Mouse (Mus musculus): ENCODE data around the gene Safb2. TPM values are rescaled to one million over a fixed set of nuclear protein-coding genes. Genes with fewer than 3 reads are reported as not detected.
A peak's percentile ranks its signal among the peaks of the same experiment; 100 is the strongest.
"Not testable (repeated sequence)": the region's sequence is repeated elsewhere in the genome, so short reads cannot be mapped to it uniquely, and the experiment has no call there.

Safb2 gene
- polyA plus RNA-seq (2012; fragmentation: generic; extraction: Trizol), result 45.1 TPM
- long read RNA-seq, experiment 1, partial matches to known transcripts, result 13 of 19 reads
- long read RNA-seq, experiment 1, other reads (novel, unspliced or antisense), result 2 of 19 reads
- long read RNA-seq, experiment 2, transcript Safb2-201 (21 exons, 3,277 nt), result major isoform, 25 of 104 reads
- long read RNA-seq, experiment 2, partial matches to known transcripts, result 52 of 104 reads
- long read RNA-seq, experiment 2, other reads (novel, unspliced or antisense), result 26 of 104 reads

GRCm38 (mm10) chr17:56584257-56585130, at the start of gene Safb2, which contains the start of gene Safb:
TSS of gene Safb2 (minus strand) at chr17:56584585.
TSS of gene Safb (plus strand) at chr17:56584825.
- Histone ChIP-seq H3K79me2 (ENCODE audit: control insufficient read depth, insufficient read depth) (peaks cover 95% of the 10 kb centered on the region), H3K79me3 (ENCODE audit: low read depth) (peaks cover 90% of the 10 kb centered on the region), H3K4me3 (ENCODE audit: insufficient read depth, poor library complexity, severe bottlenecking) (peak within 1 kb of the TSS; percentile 95), H3ac (ENCODE audit: control insufficient read depth, insufficient read length, low read depth) (peak within 1 kb of the TSS; percentile 92), H3K27me3 (ENCODE audit: control insufficient read depth, insufficient read depth, insufficient read length) (no peaks in the 10 kb centered on the region), H3K36me3 (ENCODE audit: control insufficient read depth, insufficient read depth) (peaks cover 68% of the 10 kb centered on the region)
- no peak for TF ChIP-seq CTCF (IDR thresholded peaks at IDR 0.05; ENCODE audit: control insufficient read depth, insufficient read depth, insufficient read length)
- peak; percentile 24 for TF ChIP-seq MAX (IDR thresholded peaks at IDR 0.05)

- H3K27me3 ChIP-seq (ENCODE audit: control insufficient read depth, insufficient read depth, insufficient read length), result peaks cover 34% of the 10 kb centered on the region
- H3K79me2 ChIP-seq (ENCODE audit: control insufficient read depth, insufficient read depth), result no peaks in the 10 kb centered on the region
- H3K79me3 ChIP-seq (ENCODE audit: low read depth), result no peaks in the 10 kb centered on the region
- TF ChIP-seq CTCF (IDR thresholded peaks at IDR 0.05; ENCODE audit: control insufficient read depth, insufficient read depth, insufficient read length), result no peak
- TF ChIP-seq MYOD1 (IDR thresholded peaks at IDR 0.05; ENCODE audit: control insufficient read depth, insufficient read length, low read depth), result no peak
- TF ChIP-seq FOSL1 (IDR thresholded peaks at IDR 0.05; ENCODE audit: insufficient read depth, low read length, poor library complexity, severe bottlenecking), result no peak
- TF ChIP-seq USF1 (IDR thresholded peaks at IDR 0.05; ENCODE audit: low read depth), result no peak
- no peak for TF ChIP-seq MAX (IDR thresholded peaks at IDR 0.05)
- TF ChIP-seq MYOG (IDR thresholded peaks at IDR 0.05; ENCODE audit: control insufficient read depth, extremely low read depth, insufficient read length), result no peak
- no peak for TF ChIP-seq CEBPB (IDR thresholded peaks at IDR 0.05; ENCODE audit: low read depth)
- no peak overlapping the region for H3ac ChIP-seq (ENCODE audit: control insufficient read depth, insufficient read length, low read depth)
- H3K4me3 ChIP-seq (ENCODE audit: insufficient read depth, poor library complexity, severe bottlenecking), result no peak overlapping the region
- H3K36me3 ChIP-seq (ENCODE audit: control insufficient read depth, insufficient read depth), result no peaks in the 10 kb centered on the region
These were observed 49.6 kb upstream of the Safb2 start for GRCm38 (mm10) chr17:56634023-56634422.

GRCm38 (mm10) chr17:56631807-56632206, 47.4 kb upstream of the Safb2 start:
- TF ChIP-seq MYOD1 (IDR thresholded peaks at IDR 0.05; ENCODE audit: control insufficient read depth, insufficient read length, low read depth) (no peak), USF1 (IDR thresholded peaks at IDR 0.05; ENCODE audit: low read depth) (no peak), CTCF (IDR thresholded peaks at IDR 0.05; ENCODE audit: control insufficient read depth, insufficient read depth, insufficient read length) (no peak), CEBPB (IDR thresholded peaks at IDR 0.05; ENCODE audit: low read depth) (no peak), MAX (IDR thresholded peaks at IDR 0.05) (no peak), MYOG (IDR thresholded peaks at IDR 0.05; ENCODE audit: control insufficient read depth, extremely low read depth, insufficient read length) (no peak), FOSL1 (IDR thresholded peaks at IDR 0.05; ENCODE audit: insufficient read depth, low read length, poor library complexity, severe bottlenecking) (no peak)
- H3K79me3 ChIP-seq (ENCODE audit: low read depth), result no peaks in the 10 kb centered on the region
- H3ac ChIP-seq (ENCODE audit: control insufficient read depth, insufficient read length, low read depth), result no peak overlapping the region
- H3K27me3 ChIP-seq (ENCODE audit: control insufficient read depth, insufficient read depth, insufficient read length), result peaks cover 24% of the 10 kb centered on the region
- H3K36me3 ChIP-seq (ENCODE audit: control insufficient read depth, insufficient read depth), result no peaks in the 10 kb centered on the region
- H3K4me3 ChIP-seq (ENCODE audit: insufficient read depth, poor library complexity, severe bottlenecking), result no peak overlapping the region
- no peaks in the 10 kb centered on the region for H3K79me2 ChIP-seq (ENCODE audit: control insufficient read depth, insufficient read depth)

- Histone ChIP-seq H3K27me3 (ENCODE audit: control insufficient read depth, insufficient read depth, insufficient read length) (peaks cover 18% of the 10 kb centered on the region), H3K79me2 (ENCODE audit: control insufficient read depth, insufficient read depth) (peaks cover 17% of the 10 kb centered on the region), H3K79me3 (ENCODE audit: low read depth) (peaks cover 12% of the 10 kb centered on the region)
- H3K36me3 ChIP-seq (ENCODE audit: control insufficient read depth, insufficient read depth); H3ac ChIP-seq (ENCODE audit: control insufficient read depth, insufficient read length, low read depth); H3K4me3 ChIP-seq (ENCODE audit: insufficient read depth, poor library complexity, severe bottlenecking): not testable (repeated sequence)
These were observed 45.7 kb upstream of the Safb2 start for GRCm38 (mm10) chr17:56629800-56630781.

GRCm38 (mm10) chr17:56627530-56628277, 43.3 kb upstream of the Safb2 start, which contains the start of gene Catsperd:
TSS of gene Catsperd (plus strand) at chr17:56628143.
- peak within 1 kb of the TSS; percentile 94 for H3K4me3 ChIP-seq (ENCODE audit: insufficient read depth, poor library complexity, severe bottlenecking)
- H3K36me3 ChIP-seq (ENCODE audit: control insufficient read depth, insufficient read depth), result peaks cover 13% of the 10 kb centered on the region
- H3K79me2 ChIP-seq (ENCODE audit: control insufficient read depth, insufficient read depth), result peaks cover 41% of the 10 kb centered on the region
- peak within 1 kb of the TSS; percentile 9 for H3ac ChIP-seq (ENCODE audit: control insufficient read depth, insufficient read length, low read depth)
- no peaks in the 10 kb centered on the region for H3K27me3 ChIP-seq (ENCODE audit: control insufficient read depth, insufficient read depth, insufficient read length)
- TF ChIP-seq MYOG (IDR thresholded peaks at IDR 0.05; ENCODE audit: control insufficient read depth, extremely low read depth, insufficient read length), result no peak
- no peak for TF ChIP-seq MAX (IDR thresholded peaks at IDR 0.05)
- TF ChIP-seq MYOD1 (IDR thresholded peaks at IDR 0.05; ENCODE audit: control insufficient read depth, insufficient read length, low read depth), result no peak
- no peak for TF ChIP-seq CTCF (IDR thresholded peaks at IDR 0.05; ENCODE audit: control insufficient read depth, insufficient read depth, insufficient read length)
- TF ChIP-seq CEBPB (IDR thresholded peaks at IDR 0.05; ENCODE audit: low read depth), result no peak
- no peak for TF ChIP-seq FOSL1 (IDR thresholded peaks at IDR 0.05; ENCODE audit: insufficient read depth, low read length, poor library complexity, severe bottlenecking)
- no peak for TF ChIP-seq USF1 (IDR thresholded peaks at IDR 0.05; ENCODE audit: low read depth)
- peaks cover 31% of the 10 kb centered on the region for H3K79me3 ChIP-seq (ENCODE audit: low read depth)

Data from C2C12 (cell line).